Mouse (Mus musculus) stomach, embryonic 16.5 days (tissue): ENCODE data around the gene Bglap. TPM values are rescaled to one million over a fixed set of nuclear protein-coding genes. Genes with fewer than 3 reads are reported as not detected.

Source experiments
- ATAC-seq: fragments of 200-750 bp; cut with Nextera tagmentation; 2 replicates; pipeline ENCODE4 v1.8.0; 2017; ENCODE audit warnings: moderate number of reproducible peaks, moderate TSS enrichment; ENCODE audit not compliant: insufficient read depth, low FRiP score
- H3K27ac ChIP-seq: fragments of 300-500 bp; sonication (generic); 2 replicates; pipeline ENCODE4 v1.5.1; 2014; ENCODE audit warnings: low read length
- H3K27me3 ChIP-seq: fragments of 300-500 bp; sonication (generic); 2 replicates; pipeline ENCODE4 v1.6.1; 2014; ENCODE audit warnings: low read length, control low read depth, mixed read lengths; ENCODE audit not compliant: control insufficient read depth, insufficient read depth
- H3K36me3 ChIP-seq: fragments of 300-500 bp; sonication (generic); 2 replicates; pipeline ENCODE4 v1.6.1; 2014; ENCODE audit warnings: low read length; ENCODE audit not compliant: control insufficient read depth, insufficient read depth
- H3K4me1 ChIP-seq: fragments of 300-500 bp; sonication (generic); 2 replicates; pipeline ENCODE4 v1.6.1; 2014; ENCODE audit warnings: low read length, control low read depth, mixed read lengths; ENCODE audit not compliant: control insufficient read depth, insufficient read depth
- H3K4me2 ChIP-seq: fragments of 300-500 bp; sonication (generic); 2 replicates; pipeline ENCODE4 v1.6.1; 2014; ENCODE audit warnings: low read depth, low read length, mixed read lengths
- H3K4me3 ChIP-seq: fragments of 300-500 bp; sonication (generic); replicated peaks from 2 replicates; pipeline ENCODE4 v1.5.1; 2014; ENCODE audit warnings: mild to moderate bottlenecking, low read length
- H3K9ac ChIP-seq: fragments of 300-500 bp; sonication (generic); 2 replicates; pipeline ENCODE4 v1.6.1; 2014; ENCODE audit warnings: low read length
- H3K9me3 ChIP-seq: fragments of 300-500 bp; sonication (generic); replicated peaks from 2 replicates; pipeline ENCODE4 v1.6.1; 2016; ENCODE audit warnings: low read length, control low read depth; ENCODE audit not compliant: control insufficient read depth
- WGBS: fragments of 180-500 bp; shearing (Covaris S2); extraction: QIAGEN DNeasy Blood & Tissue Kit; methylation state at CpG from one replicate; pipeline ENCODE4 v1.1.7; 2014; 5-methylcytosine and 5-hydroxymethylcytosine counted together
- polyA plus RNA-seq: library from polyadenylated mRNA; unstranded; fragments of >200 nt; fragmentation: Nextera tagmentation; extraction: Ambion mirVana; gene quantifications from 2 replicates; pipeline ENCODE4 v1.2.1, GENCODE M21; 2015

Bglap gene
- polyA plus RNA-seq, 1 experiment from 2014 or later, result not detected

- H3K4me1 ChIP-seq, result peaks cover 16% of the 10 kb centered on the region
- no peak for ATAC-seq
- H3K9ac ChIP-seq, result no peak overlapping the region
- no peaks in the 10 kb centered on the region for H3K9me3 ChIP-seq
- no peak overlapping the region for H3K4me2 ChIP-seq
- no peak overlapping the region for H3K4me3 ChIP-seq
- H3K27me3 ChIP-seq, result no peaks in the 10 kb centered on the region
- H3K27ac ChIP-seq, result no peak overlapping the region
- 65% methylated on average over 6 of the region's 6 CpGs for WGBS
- H3K36me3 ChIP-seq, result peaks cover 17% of the 10 kb centered on the region; the same call in 1 of the 2 replicates
Measured at GRCm38 (mm10) chr3:88418016-88418415, 33.8 kb upstream of the Bglap start.

DNA sequence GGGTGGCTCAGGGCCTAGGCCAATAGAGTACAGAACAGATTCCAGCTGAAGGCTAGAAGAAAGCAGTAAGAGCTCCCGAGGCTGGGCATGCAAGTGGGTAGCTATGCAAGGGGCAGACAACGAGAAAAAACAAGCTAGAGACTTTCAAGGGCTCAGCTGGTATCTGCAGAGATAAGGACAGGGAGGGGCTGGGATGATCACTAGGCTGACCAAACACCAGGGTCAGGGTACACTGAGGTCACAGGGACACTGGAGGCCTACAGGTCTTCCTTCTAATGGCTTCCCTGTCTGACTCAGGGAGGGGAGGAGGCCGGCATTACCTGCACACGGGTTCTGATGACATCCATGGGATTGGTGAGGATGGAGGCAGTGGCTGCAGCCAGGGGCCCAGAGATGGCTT, 31.4 kb upstream of the Bglap start:
- ATAC-seq, result no peak
- Histone ChIP-seq H3K4me1 (peaks cover 4% of the 10 kb centered on the region), H3K4me3 (no peak overlapping the region), H3K36me3 (peaks cover 12% of the 10 kb centered on the region; the same call in 1 of the 2 replicates), H3K9ac (peak overlapping the region; percentile 43; the same call in 1 of the 2 replicates), H3K4me2 (no peak overlapping the region), H3K27me3 (no peaks in the 10 kb centered on the region), H3K9me3 (no peaks in the 10 kb centered on the region), H3K27ac (no peak overlapping the region)
- WGBS, result 58% methylated on average over 4 of the region's 4 CpGs

- Histone ChIP-seq H3K27me3 (no peaks in the 10 kb centered on the region), H3K27ac (no peak overlapping the region), H3K9me3 (no peaks in the 10 kb centered on the region), H3K36me3 (0 out of 2 replicates have a peak, but pooled peaks cover 3% of the 10 kb centered on the region), H3K4me2 (no peak overlapping the region), H3K4me1 (peaks cover 22% of the 10 kb centered on the region), H3K9ac (no peak overlapping the region), H3K4me3 (no peak overlapping the region)
- no peak for ATAC-seq
- 83% methylated on average over 11 of the region's 11 CpGs for WGBS
Measured at GRCm38 (mm10) chr3:88412636-88413035, 28.4 kb upstream of the Bglap start.

DNA sequence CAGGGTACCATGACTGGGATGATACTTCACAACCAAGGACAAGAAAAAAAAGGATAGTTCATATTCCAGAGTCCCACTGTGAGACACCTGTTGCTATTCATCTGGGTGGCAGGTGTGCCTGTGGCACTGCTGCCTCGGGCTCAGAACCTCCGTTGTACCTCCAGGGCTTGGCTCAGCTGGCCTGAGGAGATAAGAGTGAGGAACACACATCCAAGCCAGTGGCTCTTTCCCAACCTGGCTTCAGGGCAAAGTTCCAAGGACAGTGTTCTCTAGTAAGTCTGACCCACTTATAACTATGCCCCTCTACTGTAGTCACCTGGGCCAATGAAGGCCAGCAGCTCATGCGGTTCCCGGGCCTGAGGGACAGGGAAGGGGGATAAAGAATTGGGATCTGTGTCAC, 27.4 kb upstream of the Bglap start:
- Histone ChIP-seq H3K27me3 (no peaks in the 10 kb centered on the region), H3K36me3 (0 out of 2 replicates have a peak, but pooled peaks cover 3% of the 10 kb centered on the region), H3K4me3 (no peak overlapping the region), H3K27ac (no peak overlapping the region), H3K4me1 (peaks cover 30% of the 10 kb centered on the region), H3K9me3 (no peaks in the 10 kb centered on the region), H3K4me2 (no peak overlapping the region), H3K9ac (no peak overlapping the region)
- ATAC-seq, result no peak
- 87% methylated on average over 4 of the region's 4 CpGs for WGBS

DNA sequence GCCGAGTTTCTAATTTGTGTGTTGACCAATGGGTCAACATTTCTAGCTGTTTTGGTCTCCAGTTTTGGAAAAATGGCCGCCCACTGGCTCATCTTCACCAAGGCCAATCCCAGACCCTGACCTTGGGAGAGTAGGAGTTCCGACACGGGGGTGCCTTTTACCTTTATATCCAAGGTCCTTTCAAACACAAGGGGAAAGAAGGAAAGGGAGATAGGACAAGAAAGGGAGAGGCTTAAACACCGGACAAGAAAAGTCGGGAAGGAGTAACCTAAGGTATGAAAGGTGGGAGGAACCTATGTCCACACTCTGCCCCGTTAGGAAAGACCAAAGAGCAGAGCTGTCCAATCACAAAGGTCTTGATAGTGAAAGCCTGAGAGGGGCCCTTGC, 26.4 kb upstream of the Bglap start:
- H3K4me2 ChIP-seq, result peak overlapping the region; percentile 88
- no peaks in the 10 kb centered on the region for H3K9me3 ChIP-seq
- H3K4me3 ChIP-seq, result peak overlapping the region; percentile 80
- H3K9ac ChIP-seq, result peak overlapping the region; percentile 89
- peaks cover 30% of the 10 kb centered on the region for H3K4me1 ChIP-seq
- no peaks in the 10 kb centered on the region for H3K27me3 ChIP-seq
- WGBS, result 20% methylated on average over 7 of the region's 7 CpGs
- H3K27ac ChIP-seq, result peak overlapping the region; percentile 94
- H3K36me3 ChIP-seq, result no peaks in the 10 kb centered on the region
- no peak for ATAC-seq

DNA sequence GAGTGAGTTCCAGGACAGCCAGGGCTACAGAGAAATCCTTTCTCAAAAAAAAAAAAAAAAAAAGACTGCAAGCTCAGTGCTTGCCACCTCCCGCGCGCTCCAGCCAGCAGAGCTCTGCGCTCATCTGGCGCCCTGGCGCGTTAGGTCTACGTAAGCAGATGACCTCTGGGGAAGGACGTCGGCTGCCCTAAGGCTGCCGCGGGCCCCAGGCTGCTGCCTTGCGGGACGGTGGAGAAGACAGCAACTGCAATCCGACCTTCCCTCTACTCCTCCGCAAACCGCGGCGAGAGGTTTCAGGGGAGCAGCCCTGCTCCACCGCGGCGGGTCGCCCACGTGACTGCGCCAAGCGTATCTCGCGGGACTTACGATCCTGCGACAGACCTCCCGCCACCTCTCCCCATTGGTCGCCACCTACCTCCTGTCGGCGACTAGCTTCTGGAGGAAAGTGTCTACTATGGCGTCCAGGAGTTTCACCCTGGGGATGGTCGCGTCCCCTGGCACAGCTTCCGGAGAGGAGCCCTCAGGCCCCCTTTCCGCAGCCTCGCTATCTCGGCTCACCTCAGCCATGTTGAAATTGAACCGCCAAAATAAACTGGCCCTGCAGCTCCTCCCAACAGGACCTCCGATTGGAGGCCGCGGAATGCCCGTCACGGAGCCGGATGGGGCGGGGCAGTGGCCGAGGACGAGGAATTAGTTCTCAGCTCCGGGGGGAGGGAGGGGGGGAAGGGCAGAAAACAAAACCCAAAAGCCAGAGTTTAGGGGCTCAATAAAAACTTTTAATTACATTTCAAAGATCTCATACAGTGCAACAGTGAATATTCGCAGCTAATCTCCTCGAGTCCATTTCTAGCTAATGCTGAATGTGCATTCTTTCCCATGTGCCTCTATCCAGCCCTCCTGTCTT, 25.7 kb upstream of the Bglap start, which contains the start of gene Pmf1:
Gene Pmf1, minus strand, starts transcription at position 591 of the 904 bp plus-strand sequence.
- peak within 1 kb of the TSS; percentile 94 for H3K27ac ChIP-seq
- no peaks in the 10 kb centered on the region for H3K9me3 ChIP-seq
- peak within 1 kb of the TSS; percentile 89 for H3K9ac ChIP-seq
- peaks cover 30% of the 10 kb centered on the region for H3K4me1 ChIP-seq
- WGBS, result under 1% methylated on average over 54 of the region's 54 CpGs
- peak within 1 kb of the TSS; percentile 88 for H3K4me2 ChIP-seq
- ATAC-seq, result peak; percentile 92
- no peaks in the 10 kb centered on the region for H3K27me3 ChIP-seq
- no peaks in the 10 kb centered on the region for H3K36me3 ChIP-seq
- H3K4me3 ChIP-seq, result peak within 1 kb of the TSS; percentile 80

GRCm38 (mm10) chr3:88408953-88409352, 24.7 kb upstream of the Bglap start:
- H3K4me3 ChIP-seq, result peak overlapping the region; percentile 80
- H3K27ac ChIP-seq, result no peak overlapping the region
- H3K9me3 ChIP-seq, result no peaks in the 10 kb centered on the region
- no peaks in the 10 kb centered on the region for H3K27me3 ChIP-seq
- no peaks in the 10 kb centered on the region for H3K36me3 ChIP-seq
- ATAC-seq, result no peak
- peaks cover 30% of the 10 kb centered on the region for H3K4me1 ChIP-seq
- H3K4me2 ChIP-seq, result peak overlapping the region; percentile 88
- peak overlapping the region; percentile 89 for H3K9ac ChIP-seq
- 49% methylated on average over 5 of the region's 5 CpGs for WGBS

GRCm38 (mm10) chr3:88407529-88407928, 23.3 kb upstream of the Bglap start:
- H3K27ac ChIP-seq, result no peak overlapping the region
- 42% methylated on average over 7 of the region's 7 CpGs for WGBS
- H3K9ac ChIP-seq, result no peak overlapping the region
- H3K4me2 ChIP-seq, result no peak overlapping the region
- H3K9me3 ChIP-seq, result no peaks in the 10 kb centered on the region
- H3K4me1 ChIP-seq, result peaks cover 30% of the 10 kb centered on the region
- H3K27me3 ChIP-seq, result no peaks in the 10 kb centered on the region
- no peak overlapping the region for H3K4me3 ChIP-seq
- ATAC-seq, result no peak
- no peaks in the 10 kb centered on the region for H3K36me3 ChIP-seq

DNA sequence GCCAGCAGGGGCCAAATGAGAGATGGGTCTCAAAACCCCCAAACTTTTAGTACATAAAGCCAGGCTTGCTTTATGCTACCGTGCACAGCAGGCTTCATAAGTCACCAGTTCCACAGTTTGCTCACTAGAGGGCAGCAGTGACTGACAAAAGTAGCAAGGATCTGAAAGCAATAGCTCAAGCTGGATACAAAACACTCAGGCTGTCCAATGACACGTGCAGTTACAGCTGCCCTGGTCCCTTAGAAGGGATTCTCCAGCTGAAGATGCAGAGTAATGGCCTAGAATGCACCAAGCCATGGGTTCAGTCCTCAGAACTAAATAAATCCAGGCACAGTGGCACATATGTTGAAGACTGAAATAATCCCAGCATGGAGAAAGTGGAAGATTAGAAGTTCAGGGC, 22.8 kb upstream of the Bglap start:
- Histone ChIP-seq H3K27me3 (no peaks in the 10 kb centered on the region), H3K9me3 (no peaks in the 10 kb centered on the region), H3K4me3 (no peak overlapping the region), H3K27ac (no peak overlapping the region), H3K9ac (no peak overlapping the region), H3K4me1 (peaks cover 30% of the 10 kb centered on the region), H3K4me2 (no peak overlapping the region), H3K36me3 (no peaks in the 10 kb centered on the region)
- ATAC-seq, result no peak
- 2% methylated on average over 2 of the region's 2 CpGs for WGBS
